Mouse (Mus musculus) midbrain, embryonic 12.5 days (tissue): ENCODE measurements around the gene Cox6b1. TPM values are rescaled to one million over a fixed set of nuclear protein-coding genes. Genes with fewer than 3 reads are reported as not detected.
A peak's percentile ranks its signal among the peaks of the same experiment; 100 is the strongest.

Experiments
- ATAC-seq: fragments of 200-750 bp; cut with Nextera tagmentation; 2 replicates; pipeline ENCODE4 v1.8.0; 2017; ENCODE audit warnings: low read depth, moderate TSS enrichment, moderate library complexity; ENCODE audit not compliant: low FRiP score
- H3K27ac ChIP-seq: fragments of 300-500 bp; sonication (generic); replicated peaks from 2 replicates; pipeline ENCODE4 v1.5.1; 2016; ENCODE audit warnings: mild to moderate bottlenecking
- H3K27me3 ChIP-seq: fragments of 300-500 bp; sonication (generic); 2 replicates; pipeline ENCODE4 v1.6.1; 2016; ENCODE audit warnings: mild to moderate bottlenecking
- H3K36me3 ChIP-seq: fragments of 300-500 bp; sonication (generic); 2 replicates; pipeline ENCODE4 v1.6.1; 2016
- H3K4me1 ChIP-seq: fragments of 300-500 bp; sonication (generic); 2 replicates; pipeline ENCODE4 v1.6.1; 2016
- H3K4me2 ChIP-seq: fragments of 300-500 bp; sonication (generic); replicated peaks from 2 replicates; pipeline ENCODE4 v1.6.1; 2016; ENCODE audit warnings: mild to moderate bottlenecking, moderate library complexity
- H3K4me3 ChIP-seq: fragments of 300-500 bp; sonication (generic); 2 replicates; pipeline ENCODE4 v1.5.1; 2016; ENCODE audit warnings: mild to moderate bottlenecking
- H3K9ac ChIP-seq: fragments of 300-500 bp; sonication (generic); replicated peaks from 2 replicates; pipeline ENCODE4 v1.6.1; 2016; ENCODE audit warnings: mild to moderate bottlenecking, moderate library complexity
- H3K9me3 ChIP-seq: fragments of 300-500 bp; sonication (generic); 2 replicates; pipeline ENCODE4 v1.6.1; 2016; ENCODE audit warnings: mild to moderate bottlenecking
- WGBS: fragments of 180-500 bp; shearing (Covaris S2); methylation state at CpG from one replicate; pipeline ENCODE4 v1.1.7; 2016; 5-methylcytosine and 5-hydroxymethylcytosine counted together
- polyA plus RNA-seq: library from polyadenylated mRNA; unstranded; fragments of >200 nt; fragmentation: Nextera tagmentation; extraction: Ambion mirVana; gene quantifications from 2 replicates; pipeline ENCODE4 v1.2.1, GENCODE M21; 2016

Gene Cox6b1
- polyA plus RNA-seq, 1 experiment from 2014 or later, result 801 TPM

- H3K36me3 ChIP-seq, result no peaks in the 10 kb centered on the region
- H3K4me3 ChIP-seq, result no peak overlapping the region
- H3K9me3 ChIP-seq, result no peaks in the 10 kb centered on the region
- 6% methylated on average over 27 of the region's 27 CpGs for WGBS
- no peak overlapping the region for H3K9ac ChIP-seq
- 0 out of 2 replicates have a peak overlapping the region, but pooled peaks have one; percentile 5 for H3K4me2 ChIP-seq
- peaks cover 86% of the 10 kb centered on the region for H3K27me3 ChIP-seq
- H3K27ac ChIP-seq, result no peak overlapping the region
- no peak for ATAC-seq
- peaks cover 7% of the 10 kb centered on the region for H3K4me1 ChIP-seq
Measured at GRCm38 (mm10) chr7:30633762-30634412, 7.9 kb upstream of the Cox6b1 start.

- Histone ChIP-seq H3K9ac (no peak overlapping the region), H3K36me3 (peaks cover 4% of the 10 kb centered on the region), H3K27ac (no peak overlapping the region), H3K4me1 (peaks cover 12% of the 10 kb centered on the region), H3K9me3 (no peaks in the 10 kb centered on the region), H3K27me3 (peaks cover 45% of the 10 kb centered on the region), H3K4me3 (no peak overlapping the region), H3K4me2 (no peak overlapping the region)
- no peak for ATAC-seq
Measured at GRCm38 (mm10) chr7:30629013-30629412, 3.1 kb upstream of the Cox6b1 start.

- 87% methylated on average over 5 of the region's 5 CpGs for WGBS
- no peak overlapping the region for H3K27ac ChIP-seq
- H3K9me3 ChIP-seq, result no peaks in the 10 kb centered on the region
- ATAC-seq, result 0 out of 2 replicates have a peak, but pooled peaks have one; percentile 4
- peaks cover 23% of the 10 kb centered on the region for H3K27me3 ChIP-seq
- H3K4me3 ChIP-seq, result no peak overlapping the region
- H3K36me3 ChIP-seq, result peaks cover 28% of the 10 kb centered on the region
- peaks cover 12% of the 10 kb centered on the region for H3K4me1 ChIP-seq
- H3K9ac ChIP-seq, result no peak overlapping the region
- peak overlapping the region; percentile 95; the same call in 1 of the 2 replicates for H3K4me2 ChIP-seq
Measured at GRCm38 (mm10) chr7:30626647-30627046, 696 bp upstream of the Cox6b1 start.

GRCm38 (mm10) chr7:30619202-30619601, 6.7 kb downstream of the Cox6b1 start:
- Histone ChIP-seq H3K27me3 (no peaks in the 10 kb centered on the region), H3K4me2 (no peak overlapping the region), H3K27ac (no peak overlapping the region), H3K9me3 (no peaks in the 10 kb centered on the region), H3K36me3 (peaks cover 76% of the 10 kb centered on the region), H3K9ac (no peak overlapping the region), H3K4me1 (no peaks in the 10 kb centered on the region), H3K4me3 (no peak overlapping the region)
- no peak for ATAC-seq
- WGBS, result 88% methylated on average over 3 of the region's 3 CpGs

GRCm38 (mm10) chr7:30618658-30619057, 7.3 kb downstream of the Cox6b1 start:
- Histone ChIP-seq H3K27ac (no peak overlapping the region), H3K4me1 (no peaks in the 10 kb centered on the region), H3K36me3 (peaks cover 71% of the 10 kb centered on the region), H3K4me2 (no peak overlapping the region), H3K9ac (no peak overlapping the region), H3K4me3 (no peak overlapping the region), H3K27me3 (no peaks in the 10 kb centered on the region), H3K9me3 (no peaks in the 10 kb centered on the region)
- ATAC-seq, result no peak
- WGBS, result 97% methylated on average over 9 of the region's 9 CpGs

GRCm38 (mm10) chr7:30615049-30615760, 10.7 kb downstream of the Cox6b1 start:
- Histone ChIP-seq H3K4me2 (no peak overlapping the region), H3K36me3 (peaks cover 45% of the 10 kb centered on the region), H3K4me1 (no peaks in the 10 kb centered on the region), H3K27ac (no peak overlapping the region), H3K4me3 (no peak overlapping the region), H3K9me3 (no peaks in the 10 kb centered on the region), H3K27me3 (no peaks in the 10 kb centered on the region; the same call in 1 of the 2 replicates), H3K9ac (no peak overlapping the region)
- WGBS, result 70% methylated on average over 5 of the region's 5 CpGs
- ATAC-seq, result no peak

GRCm38 (mm10) chr7:30614454-30614853, 11.5 kb downstream of the Cox6b1 start:
- H3K4me3 ChIP-seq, result no peak overlapping the region
- H3K4me2 ChIP-seq, result no peak overlapping the region
- H3K9ac ChIP-seq, result no peak overlapping the region
- no peaks in the 10 kb centered on the region for H3K9me3 ChIP-seq
- H3K27ac ChIP-seq, result no peak overlapping the region
- 85% methylated on average over 2 of the region's 2 CpGs for WGBS
- H3K4me1 ChIP-seq, result no peaks in the 10 kb centered on the region
- no peaks in the 10 kb centered on the region; the same call in 1 of the 2 replicates for H3K27me3 ChIP-seq
- ATAC-seq, result no peak
- H3K36me3 ChIP-seq, result peaks cover 42% of the 10 kb centered on the region

- H3K27ac ChIP-seq, result no peak overlapping the region
- ATAC-seq, result no peak
- H3K4me3 ChIP-seq, result no peak overlapping the region
Measured at GRCm38 (mm10) chr7:30613529-30614112, 12.3 kb downstream of the Cox6b1 start.

GRCm38 (mm10) chr7:30612654-30613402, 13.1 kb downstream of the Cox6b1 start, which contains the start of gene Upk1a:
Gene Upk1a (minus strand): TSS chr7:30612847.
- H3K36me3 ChIP-seq, result peaks cover 26% of the 10 kb centered on the region
- no peaks in the 10 kb centered on the region for H3K9me3 ChIP-seq
- H3K27me3 ChIP-seq, result no peaks in the 10 kb centered on the region; the same call in 1 of the 2 replicates
- no peak within 1 kb of the TSS for H3K4me2 ChIP-seq
- 78% methylated on average over 8 of the region's 8 CpGs for WGBS
- H3K4me3 ChIP-seq, result no peak within 1 kb of the TSS
- H3K4me1 ChIP-seq, result no peaks in the 10 kb centered on the region
- H3K27ac ChIP-seq, result no peak within 1 kb of the TSS
- no peak within 1 kb of the TSS for H3K9ac ChIP-seq
- ATAC-seq, result no peak

More at GRCm38 (mm10) chr7:30613529-30614112, 12.3 kb downstream of the Cox6b1 start:
- Histone ChIP-seq H3K36me3 (peaks cover 34% of the 10 kb centered on the region), H3K9me3 (no peaks in the 10 kb centered on the region), H3K4me2 (no peak overlapping the region), H3K27me3 (no peaks in the 10 kb centered on the region; the same call in 1 of the 2 replicates), H3K9ac (no peak overlapping the region), H3K4me1 (no peaks in the 10 kb centered on the region)
- 20% methylated on average over 14 of the region's 14 CpGs for WGBS

- Histone ChIP-seq H3K4me1 (no peaks in the 10 kb centered on the region), H3K4me2 (no peak overlapping the region), H3K4me3 (no peak overlapping the region), H3K27me3 (no peaks in the 10 kb centered on the region; the same call in 1 of the 2 replicates), H3K27ac (no peak overlapping the region), H3K36me3 (no peaks in the 10 kb centered on the region), H3K9me3 (no peaks in the 10 kb centered on the region), H3K9ac (no peak overlapping the region)
- WGBS, result 62% methylated on average over 7 of the region's 7 CpGs
- no peak for ATAC-seq
Measured at GRCm38 (mm10) chr7:30610043-30610442, 15.9 kb downstream of the Cox6b1 start.

GRCm38 (mm10) chr7:30608476-30608875, 17.5 kb downstream of the Cox6b1 start:
- no peak for ATAC-seq
- H3K4me2 ChIP-seq, result no peak overlapping the region
- H3K36me3 ChIP-seq, result no peaks in the 10 kb centered on the region
- H3K4me1 ChIP-seq, result no peaks in the 10 kb centered on the region
- no peak overlapping the region for H3K4me3 ChIP-seq
- 54% methylated on average over 16 of the region's 16 CpGs for WGBS
- H3K9me3 ChIP-seq, result no peaks in the 10 kb centered on the region
- H3K27me3 ChIP-seq, result no peaks in the 10 kb centered on the region; the same call in 1 of the 2 replicates
- H3K27ac ChIP-seq, result no peak overlapping the region
- no peak overlapping the region for H3K9ac ChIP-seq
